Comparison of ENCODE assay signal across 22 mouse cellular contexts in the genomic region with DNA sequence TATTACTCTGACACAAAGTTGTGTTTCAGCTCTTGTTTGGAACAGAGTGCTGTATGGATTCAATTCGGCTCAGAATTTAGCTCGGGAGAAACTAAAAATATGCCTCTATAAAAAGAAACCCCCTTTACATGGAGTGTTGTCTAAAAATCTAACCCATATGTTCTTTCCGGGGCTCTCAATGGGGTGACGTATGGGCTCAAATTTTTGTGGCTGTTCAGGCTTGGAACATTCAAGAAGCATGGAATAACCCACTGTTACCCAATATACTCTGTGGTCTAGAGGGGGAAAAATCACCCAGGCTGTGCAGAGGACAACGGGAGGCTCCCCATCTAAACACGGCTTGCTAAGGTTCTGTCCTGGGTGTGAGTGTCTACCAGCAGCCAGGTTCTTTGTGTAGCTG.
DNase-seq lines count a peak whose midpoint lies in the region; ATAC-seq and TF ChIP-seq lines count a peak whose summit lies in the region.
"Had no signal": no experiment of that assay in that cellular context is flagged by ENCODE, and none has a peak within 500 bp of the region (broad histone marks: within the 10 kb centered on the region; RNA-seq: fewer than 3 reads in every experiment).

No protein-coding gene starts in this region.

- TF ChIP-seq EP300 in lung, postnatal 0 days (IDR thresholded peaks at IDR 0.05), result no peak

- TF ChIP-seq CTCF in lung, postnatal 0 days (IDR thresholded peaks at IDR 0.05), result no peak

- H3K9ac ChIP-seq in embryonic facial prominence, embryonic 13.5 days, result no peak overlapping the region
- H3K9ac ChIP-seq in limb, embryonic 14.5 days (ENCODE audit: low read depth, low read length, severe bottlenecking), result no peak overlapping the region
- no peak overlapping the region for H3K9ac ChIP-seq in lung, postnatal 0 days (replicated peaks; ENCODE audit: low read depth)
- H3K9ac ChIP-seq: hindbrain, embryonic 13.5 days; intestine, embryonic 15.5 days had no signal

- no peak for DNase-seq in frontal cortex, postnatal 14 days (ENCODE audit: low spot score in 2 of 2)
- DNase-seq in brain, adult 2 months (ENCODE audit: low read depth, low spot score), result peak; percentile 30
- DNase-seq in limb, embryonic 14.5 days (ENCODE audit: low spot score), result peak; percentile 44
- DNase-seq in right cerebral cortex, adult 2 months (ENCODE audit: low spot score in 2 of 2), result no peak
- DNase-seq in lung, postnatal 0 days (ENCODE audit: low spot score), result no peak
- DNase-seq: adrenal gland, adult 2 months; adrenal gland, postnatal 14 days; cerebellum, adult 2 months; cerebellum, adult 9-11 months; cerebellum, postnatal 25 days; gastrocnemius, adult 2 months; gastrocnemius, postnatal 14 days; heart, adult 11 months; kidney, adult 11 months had no signal

- H3K27me3 ChIP-seq in embryonic facial prominence, embryonic 13.5 days, result peaks cover 9% of the 10 kb centered on the region
- H3K27me3 ChIP-seq in limb, embryonic 14.5 days (ENCODE audit: control insufficient read depth, insufficient read depth, low read length), result peaks cover 7% of the 10 kb centered on the region; the same call in 1 of the 2 replicates
- no peaks in the 10 kb centered on the region for H3K27me3 ChIP-seq in lung, postnatal 0 days (replicated peaks; ENCODE audit: insufficient read depth, low read length)
- H3K27me3 ChIP-seq: intestine, embryonic 15.5 days had no signal

- H3K36me3 ChIP-seq in embryonic facial prominence, embryonic 13.5 days, result no peaks in the 10 kb centered on the region
- no peaks in the 10 kb centered on the region for H3K36me3 ChIP-seq in limb, embryonic 14.5 days (ENCODE audit: control insufficient read depth, insufficient read depth, low read length)
- no peaks in the 10 kb centered on the region for H3K36me3 ChIP-seq in lung, postnatal 0 days (ENCODE audit: insufficient read depth, low read length)
- H3K36me3 ChIP-seq: hindbrain, embryonic 13.5 days; intestine, embryonic 15.5 days had no signal

- H3K9me3 ChIP-seq in embryonic facial prominence, embryonic 13.5 days, result no peaks in the 10 kb centered on the region
- no peaks in the 10 kb centered on the region for H3K9me3 ChIP-seq in limb, embryonic 14.5 days (ENCODE audit: control insufficient read depth, low read length)
- H3K9me3 ChIP-seq in lung, postnatal 0 days (ENCODE audit: low read length), result no peaks in the 10 kb centered on the region
- H3K9me3 ChIP-seq: hindbrain, embryonic 13.5 days; intestine, embryonic 15.5 days had no signal

- H3K4me2 ChIP-seq in embryonic facial prominence, embryonic 13.5 days, result no peak overlapping the region
- no peak overlapping the region for H3K4me2 ChIP-seq in limb, embryonic 14.5 days (replicated peaks; ENCODE audit: low read depth, low read length, severe bottlenecking)
- no peak overlapping the region for H3K4me2 ChIP-seq in lung, postnatal 0 days (replicated peaks; ENCODE audit: low read depth, low read length)
- H3K4me2 ChIP-seq: heart, embryonic 11.5 days; hindbrain, embryonic 13.5 days; intestine, embryonic 15.5 days had no signal

- H3K4me1 ChIP-seq in embryonic facial prominence, embryonic 13.5 days, result peaks cover 40% of the 10 kb centered on the region
- H3K4me1 ChIP-seq in limb, embryonic 14.5 days (ENCODE audit: control insufficient read depth, insufficient read depth, low read length), result peaks cover 14% of the 10 kb centered on the region
- H3K4me1 ChIP-seq in lung, postnatal 0 days (ENCODE audit: insufficient read depth, low read depth, low read length), result no peaks in the 10 kb centered on the region

- ATAC-seq in frontal cortex, adult (ENCODE audit: low TSS enrichment), result peak; percentile 69
- ATAC-seq in embryonic facial prominence, embryonic 13.5 days (ENCODE audit: insufficient number of reproducible peaks, insufficient read depth, low FRiP score, low TSS enrichment, low read depth), result peak; percentile 60
- ATAC-seq in limb, embryonic 14.5 days (ENCODE audit: low FRiP score, low read depth), result peak; percentile 42; the same call in 1 of the 2 replicates
- no peak for ATAC-seq in lung, postnatal 0 days
- ATAC-seq: CD4-positive, CD25-positive, alpha-beta regulatory T cell, adult 4 months; forebrain, embryonic 14.5 days; hindbrain, embryonic 16.5 days; intestine, embryonic 15.5 days had no signal

- no peak overlapping the region for H3K4me3 ChIP-seq in embryonic facial prominence, embryonic 13.5 days
- no peak overlapping the region for H3K4me3 ChIP-seq in limb, embryonic 14.5 days (replicated peaks; ENCODE audit: low read length)
- H3K4me3 ChIP-seq in lung, postnatal 0 days (ENCODE audit: low read depth, low read length), result no peak overlapping the region
- H3K4me3 ChIP-seq: gastrocnemius, adult 2 months; hindbrain, embryonic 13.5 days; intestine, embryonic 15.5 days had no signal

- no peak for TF ChIP-seq POLR2A in limb, embryonic 14.5 days (IDR thresholded peaks at IDR 0.05; ENCODE audit: borderline replicate concordance, extremely low read depth, insufficient read depth, insufficient read length)

- 35% methylated on average over 6 of the region's 6 CpGs for WGBS in embryonic facial prominence, embryonic 13.5 days
- whole genome bisulfite sequencing in limb, embryonic 14.5 days, result 41% methylated on average over 6 of the region's 6 CpGs
- WGBS in lung, postnatal 0 days, result 68% methylated on average over 6 of the region's 6 CpGs

- peak overlapping the region; percentile 86 for H3K27ac ChIP-seq in embryonic facial prominence, embryonic 13.5 days
- peak overlapping the region; percentile 28; the same call in 1 of the 2 replicates for H3K27ac ChIP-seq in limb, embryonic 14.5 days (replicated peaks; ENCODE audit: low read depth, low read length)
- no peak overlapping the region for H3K27ac ChIP-seq in lung, postnatal 0 days (ENCODE audit: low read length)
- H3K27ac ChIP-seq: gastrocnemius, adult 2 months; hindbrain, embryonic 13.5 days; intestine, embryonic 15.5 days had no signal

Comparison
In these comparisons a context has a peak if more than half of its experiments do, and no peak if none do; other contexts are left out.
1. DNase-seq: peak in brain, adult 2 months (single experiment) and limb, embryonic 14.5 days (single experiment); none in frontal cortex, postnatal 14 days (0 of 2), right cerebral cortex, adult 2 months (0 of 2) and lung, postnatal 0 days (single experiment).